Mouse (Mus musculus) stomach, postnatal 0 days (tissue): Measurements from ENCODE around the gene Lpp. TPM values are rescaled to one million over a fixed set of nuclear protein-coding genes. Genes with fewer than 3 reads are reported as not detected.

ENCODE experiments used
- ATAC-seq: fragments of 200-750 bp; cut with Nextera tagmentation; 2 replicates; pipeline ENCODE4 v1.8.0; 2017; ENCODE audit not compliant: low FRiP score, low TSS enrichment
- DNase-seq: peaks from one replicate; pipeline ENCODE4 v3.0.0-alpha.2; 2016; ENCODE audit warnings: low spot score
- H3K27ac ChIP-seq: fragments of 300-500 bp; sonication (generic); replicated peaks from 2 replicates; pipeline ENCODE4 v1.5.1; 2014; ENCODE audit warnings: mild to moderate bottlenecking, control low read depth
- H3K27me3 ChIP-seq: fragments of 300-500 bp; sonication (generic); 2 replicates; pipeline ENCODE4 v1.6.1; 2014; ENCODE audit warnings: low read length; ENCODE audit not compliant: control insufficient read depth, insufficient read depth
- H3K36me3 ChIP-seq: fragments of 300-500 bp; sonication (generic); 2 replicates; pipeline ENCODE4 v1.6.1; 2014; ENCODE audit warnings: low read length, mixed read lengths; ENCODE audit not compliant: control insufficient read depth, insufficient read depth
- H3K4me1 ChIP-seq: fragments of 300-500 bp; sonication (generic); replicated peaks from 2 replicates; pipeline ENCODE4 v1.6.1; 2014; ENCODE audit warnings: antibody characterized with exemption; ENCODE audit not compliant: control insufficient read depth, insufficient read depth
- H3K4me2 ChIP-seq: fragments of 300-500 bp; sonication (generic); replicated peaks from 2 replicates; pipeline ENCODE4 v1.6.1; 2014; ENCODE audit warnings: low read depth, mild to moderate bottlenecking, control low read depth, moderate library complexity
- H3K4me3 ChIP-seq: fragments of 300-500 bp; sonication (generic); 2 replicates; pipeline ENCODE4 v1.5.1; 2014; ENCODE audit warnings: low read depth, low read length, control low read depth
- H3K9ac ChIP-seq: fragments of 300-500 bp; sonication (generic); 2 replicates; pipeline ENCODE4 v1.6.1; 2014; ENCODE audit warnings: mild to moderate bottlenecking, low read length, control low read depth, mixed read lengths
- H3K9me3 ChIP-seq: fragments of 300-500 bp; sonication (generic); 2 replicates; pipeline ENCODE4 v1.6.1; 2016; ENCODE audit warnings: low read length; ENCODE audit not compliant: control insufficient read depth
- CTCF ChIP-seq: IDR thresholded peaks from 2 replicates; pipeline ENCODE4 v1.5.1; 2016; ENCODE audit warnings: antibody characterized with exemption, low read depth, mild to moderate bottlenecking, moderate library complexity
- EP300 ChIP-seq: optimal IDR thresholded peaks from 2 replicates; pipeline ENCODE3; 2016; ENCODE audit warnings: antibody characterized with exemption
- WGBS: fragments of 180-500 bp; shearing (Covaris S2); extraction: QIAGEN DNeasy Blood & Tissue Kit; methylation state at CpG from one replicate; pipeline ENCODE4 v1.1.7; 2014; 5-methylcytosine and 5-hydroxymethylcytosine counted together
- microRNA counts: library from miRNA; unstranded; fragments of <30 nt; microRNA quantifications from one replicate; lab custom pipeline; 2015
- microRNA-seq: library from miRNA; unstranded; fragments of <30 nt; microRNA quantifications from one replicate; pipeline ENCODE4, GENCODE M21; 2016
- polyA plus RNA-seq: library from polyadenylated mRNA; unstranded; fragments of >200 nt; fragmentation: Nextera tagmentation; extraction: Ambion mirVana; gene quantifications from 2 replicates; pipeline ENCODE4 v1.2.1, GENCODE M21; 2015

Gene Lpp
- polyA plus RNA-seq, 1 experiment from 2014 or later: 51.3 TPM

DNA sequence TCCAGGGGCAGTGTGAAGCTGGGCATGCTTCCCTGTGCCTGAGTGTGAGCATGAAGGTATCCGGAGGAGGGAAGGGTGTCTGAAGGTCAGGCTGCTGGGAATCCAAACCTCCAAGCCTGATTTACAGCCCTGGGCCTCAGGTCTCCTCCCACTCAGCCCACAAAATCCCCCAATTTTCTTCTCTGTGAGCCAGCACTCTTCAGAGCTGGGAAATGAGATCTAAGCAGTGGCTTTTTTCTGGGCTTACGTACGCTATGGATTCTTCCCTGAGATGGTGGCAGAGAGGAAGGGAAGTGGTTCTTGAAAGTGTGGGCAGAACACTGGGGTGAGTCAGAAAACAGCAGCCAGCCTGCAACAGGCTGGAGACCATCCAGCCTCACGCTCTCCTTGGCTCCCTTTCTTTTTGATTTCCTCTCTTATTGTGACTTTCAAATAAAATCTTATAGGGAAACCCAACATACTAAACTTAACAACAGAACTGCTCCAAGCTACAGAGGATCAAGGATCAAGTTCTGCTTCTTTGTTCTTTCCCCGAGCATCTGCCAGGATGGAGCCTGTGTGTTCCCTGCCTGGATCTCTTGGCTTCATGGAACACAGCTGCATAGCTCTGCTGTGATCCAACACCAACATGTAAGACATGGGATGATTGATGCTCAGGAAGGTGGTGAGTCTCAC is 648.7 kb downstream of the Lpp start:
- Histone ChIP-seq H3K9me3 (no peaks in the 10 kb centered on the region), H3K36me3 (no peaks in the 10 kb centered on the region), H3K9ac (no peak overlapping the region), H3K4me2 (no peak overlapping the region), H3K27ac (peak overlapping the region; percentile 65), H3K27me3 (no peaks in the 10 kb centered on the region), H3K4me1 (no peaks in the 10 kb centered on the region), H3K4me3 (no peak overlapping the region)
- DNase-seq (no peak), ATAC-seq (peak; percentile 38; the same call in 1 of the 2 replicates)
- TF ChIP-seq CTCF (no peak), EP300 (no peak)
- WGBS: 38% methylated on average over 5 of the region's 5 CpGs

MicroRNA genes within 50 kb of the gene (microRNA counts, 519-probe panel; counts per million panel counts)
- 5,725 counts per million, percentile 72 among the panel's probes with 10 or more counts for microRNA mmu-miR-28 (lab: Ali Mortazavi, UCI)

Small RNA genes lying within 50 kb of the gene (microRNA-seq; reads per million reads assigned to microRNA genes)
- gene Mir28a: 1,514 reads per million, percentile 76 among the genes with 10 or more reads in this experiment
